Mouse (Mus musculus): ENCODE results near the gene Olfr362. TPM values are rescaled to one million over a fixed set of nuclear protein-coding genes. Genes with fewer than 3 reads are reported as not detected.
"Not testable (repeated sequence)": the region's sequence is repeated elsewhere in the genome, so short reads cannot be mapped to it uniquely, and the experiment has no call there.

The Olfr362 gene
- not detected for total RNA-seq (2021)
- long read RNA-seq, experiment 1 = 0 reads
- long read RNA-seq, experiment 2 = 0 reads

- no peak for DNase-seq (ENCODE audit: low spot score in 2 of 2)
Observed at GRCm38 (mm10) chr2:37117810-37118209, at the start of gene Olfr362. TSS of gene Olfr362 (minus strand) at chr2:37117910.

- no peak for DNase-seq (ENCODE audit: low spot score in 2 of 2)
Observed at GRCm38 (mm10) chr2:37139022-37139421, 21.3 kb upstream of the Olfr362 start, which contains the start of gene Olfr364-ps1. TSS of gene Olfr364-ps1 (plus strand) at chr2:37139322.

- not testable (repeated sequence) for DNase-seq (ENCODE audit: low spot score in 2 of 2)
Observed at GRCm38 (mm10) chr2:37089190-37089589, 28.5 kb downstream of the Olfr362 start, which contains the start of gene Olfr361. TSS of gene Olfr361 (minus strand) at chr2:37089290.

GRCm38 (mm10) chr2:37065446-37065845 lies 52.3 kb downstream of the Olfr362 start, which contains the start of gene Olfr360:
TSS of gene Olfr360 (plus strand) at chr2:37065746.
- no peak for DNase-seq (ENCODE audit: low spot score in 2 of 2)

Other genes starting within 250 kb of the Olfr362 start
- not detected for gene Olfr352, start 249.4 kb downstream of the Olfr362 start, total RNA-seq (2021)
- not detected for gene Olfr353, start 225.0 kb downstream of the Olfr362 start, total RNA-seq (2021)
- not detected for gene Olfr354, start 212.2 kb downstream of the Olfr362 start, total RNA-seq (2021)
- gene Olfr355, start 189.0 kb downstream of the Olfr362 start, total RNA-seq (2021) = not detected
- not detected for gene Olfr356, start 180.8 kb downstream of the Olfr362 start, total RNA-seq (2021)
- gene Olfr357, start 124.1 kb downstream of the Olfr362 start, total RNA-seq (2021) = not detected
- not detected for gene Olfr358, start 108.6 kb downstream of the Olfr362 start, total RNA-seq (2021)
- gene Olfr360, start 52.2 kb downstream of the Olfr362 start, total RNA-seq (2021) = not detected
- not detected for gene Olfr361, start 28.6 kb downstream of the Olfr362 start, total RNA-seq (2021)
- gene Olfr364-ps1, start 21.4 kb upstream of the Olfr362 start, total RNA-seq (2021) = not detected
- gene Olfr365, start 70.3 kb upstream of the Olfr362 start, total RNA-seq (2021) = not detected
- gene Olfr366, start 93.7 kb upstream of the Olfr362 start, total RNA-seq (2021) = not detected
- gene Olfr368, start 208.6 kb upstream of the Olfr362 start, total RNA-seq (2021) = not detected
- gene Pdcl, start 241.4 kb upstream of the Olfr362 start, total RNA-seq (2021) = 10 to 100 TPM; 28.4 to 36.1 TPM

Measured in adrenal gland, adult 18-20 months (tissue).